Mouse (Mus musculus): ENCODE results near the gene Rtn2. TPM values are rescaled to one million over a fixed set of nuclear protein-coding genes. Genes with fewer than 3 reads are reported as not detected.

Gene Rtn2
- 100 to 1,000 TPM; 110 to 122 TPM for total RNA-seq (2021)
- long read RNA-seq, experiment 1, transcript Rtn2-201 (10 exons, 1,990 nt): major isoform, 153 of 167 reads
- long read RNA-seq, experiment 1, partial matches to known transcripts: 5 of 167 reads
- long read RNA-seq, experiment 1, other reads (novel, unspliced or antisense): 9 of 167 reads
- long read RNA-seq, experiment 2, transcript Rtn2-201 (10 exons, 1,990 nt): major isoform, 136 of 156 reads
- long read RNA-seq, experiment 2, partial matches to known transcripts: 9 of 156 reads
- long read RNA-seq, experiment 2, other reads (novel, unspliced or antisense): 11 of 156 reads

DNA sequence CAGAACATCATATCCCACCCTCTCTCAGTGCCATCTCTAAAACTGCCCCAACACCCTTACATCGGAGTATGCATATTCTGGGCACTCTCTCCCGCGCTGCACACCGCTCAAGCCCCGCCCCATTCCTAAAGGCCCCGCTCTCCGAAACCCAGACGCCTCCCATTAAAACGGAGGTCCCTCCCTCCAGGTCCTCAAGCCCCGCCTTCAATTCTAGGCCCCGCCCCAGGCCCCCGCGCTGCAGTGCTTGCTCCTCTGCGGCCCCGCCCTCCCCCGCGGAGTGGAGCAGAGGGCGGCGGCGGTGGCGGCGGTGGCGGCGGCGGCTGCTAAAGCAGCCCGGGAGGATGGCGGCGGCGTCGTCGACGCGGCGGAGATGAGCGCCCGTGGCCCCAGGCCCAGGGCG, at the start of gene Rtn2:
Rtn2 (plus strand) TSS at position 240 of the 400 bp plus-strand sequence.
- intact Hi-C loops (cut with DNase I): no loop called here
- H3K27ac ChIP-seq: peak within 1 kb of the TSS; percentile 90
- H3K4me3 ChIP-seq: peak within 1 kb of the TSS; percentile 85
- peak; percentile 83 to 85 for DNase-seq (ENCODE audit: extremely low spot score in 1 of 2, low spot score in 2 of 2)
- no peak for TF ChIP-seq CTCF (IDR thresholded peaks at IDR 0.05)

DNA sequence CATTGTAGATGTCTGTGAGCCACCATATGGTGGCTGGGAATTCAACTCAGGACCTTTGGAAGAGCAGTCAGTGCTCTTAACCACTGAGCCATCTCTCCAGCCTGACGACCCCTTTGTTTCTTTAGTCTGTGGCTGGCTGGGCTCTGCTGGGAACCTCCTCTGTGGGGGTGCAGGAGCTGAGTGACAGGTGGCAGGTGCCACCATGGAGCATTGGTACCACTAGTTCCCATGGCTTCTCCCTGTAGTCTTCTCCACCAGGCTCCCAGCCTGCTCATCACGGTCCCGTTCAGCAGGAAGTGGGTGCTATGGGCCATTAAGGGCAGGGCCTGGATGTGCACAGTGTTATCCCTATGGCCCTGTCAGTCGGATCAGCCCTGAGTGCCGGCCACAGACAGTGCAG, 47.8 kb upstream of the Rtn2 start:
- intact Hi-C loops (cut with DNase I): no loop called here
- no peak for TF ChIP-seq CTCF (IDR thresholded peaks at IDR 0.05)
- no peak overlapping the region for H3K4me3 ChIP-seq
- no peak overlapping the region for H3K27ac ChIP-seq
- no peak for DNase-seq (ENCODE audit: extremely low spot score in 1 of 2, low spot score in 2 of 2)

DNA sequence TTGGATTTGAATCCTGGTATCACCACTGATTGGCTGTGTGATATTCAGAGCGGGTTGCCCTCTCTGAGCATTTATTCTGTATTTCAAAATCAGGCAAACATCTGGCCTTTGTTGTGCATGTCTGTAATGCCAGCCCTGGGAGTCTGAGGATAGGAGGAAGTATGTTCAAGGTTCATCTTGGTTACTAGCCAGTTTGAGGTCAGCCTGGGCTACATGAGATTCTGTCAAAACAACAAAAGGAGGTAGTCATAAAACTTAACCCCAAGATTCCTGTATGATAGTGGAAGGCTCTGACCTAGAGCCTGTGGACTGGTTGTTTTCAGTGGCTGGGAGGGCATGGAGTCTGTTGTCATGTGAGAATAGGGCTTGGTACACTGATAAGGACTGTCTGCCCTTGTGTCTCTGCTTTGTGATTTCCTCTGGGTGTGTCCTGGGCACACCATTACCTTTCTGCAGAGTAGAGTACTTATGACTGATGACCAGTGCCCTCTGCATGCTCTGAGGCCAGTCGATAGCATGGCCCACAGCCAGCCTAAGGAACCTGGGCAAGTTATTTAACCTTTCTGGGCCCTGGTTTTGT, 47.2 kb upstream of the Rtn2 start:
- no peak overlapping the region for H3K4me3 ChIP-seq
- no peak for TF ChIP-seq CTCF (IDR thresholded peaks at IDR 0.05)
- intact Hi-C loops (cut with DNase I): no loop called here

DNA sequence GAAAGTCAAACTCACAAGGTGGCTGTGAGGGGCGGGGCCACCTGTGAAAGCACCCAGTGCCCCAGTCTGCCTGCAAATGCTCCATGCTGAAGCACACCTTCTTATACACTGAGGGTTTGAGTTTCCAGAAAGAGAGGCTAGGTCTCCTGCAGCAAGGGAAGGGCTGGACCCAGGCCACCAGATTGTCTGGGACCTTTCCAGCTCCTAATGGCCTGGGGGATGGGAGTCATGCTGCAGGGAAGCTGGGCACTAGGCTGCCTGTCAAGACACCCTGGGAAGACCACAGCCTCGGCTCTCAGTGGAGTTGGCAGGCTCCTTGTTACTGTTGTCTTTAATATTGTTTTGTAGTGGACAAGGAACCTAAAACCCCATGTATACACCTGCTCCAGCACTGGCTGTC, 46.0 kb upstream of the Rtn2 start:
- Histone ChIP-seq H3K4me3 (no peak overlapping the region), H3K27ac (no peak overlapping the region)
- no peak for TF ChIP-seq CTCF (IDR thresholded peaks at IDR 0.05)
- intact Hi-C loops (cut with DNase I): no loop called here
- DNase-seq (ENCODE audit: extremely low spot score in 1 of 2, low spot score in 2 of 2): no peak

More for the DNA sequence above, 47.2 kb upstream of the Rtn2 start:
- no peak overlapping the region for H3K27ac ChIP-seq
- DNase-seq (ENCODE audit: extremely low spot score in 1 of 2, low spot score in 2 of 2): no peak

DNA sequence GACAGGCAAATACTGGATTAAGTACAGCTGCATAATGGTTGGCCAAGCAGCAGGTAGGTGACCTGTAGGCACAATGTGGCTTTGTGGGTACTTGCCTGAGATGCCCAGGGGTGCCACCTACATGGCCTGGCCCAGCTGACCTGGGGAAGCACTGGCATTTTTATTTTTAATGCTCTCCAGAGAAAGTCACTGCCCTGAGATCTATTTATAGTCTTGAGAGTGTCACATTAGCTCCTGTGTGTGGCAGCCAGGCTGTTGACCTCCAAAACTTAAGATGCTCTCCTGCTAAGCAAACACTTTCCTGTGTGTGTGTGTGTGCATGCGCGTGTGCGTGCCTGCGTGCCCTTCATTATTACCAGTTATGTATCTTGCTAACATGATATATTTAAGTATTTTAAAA, 44.1 kb upstream of the Rtn2 start:
- no peak for TF ChIP-seq CTCF (IDR thresholded peaks at IDR 0.05)
- Histone ChIP-seq H3K4me3 (no peak overlapping the region), H3K27ac (no peak overlapping the region)
- DNase-seq (ENCODE audit: extremely low spot score in 1 of 2, low spot score in 2 of 2): no peak
- intact Hi-C loops (cut with DNase I): loop anchor here (2.0 kb wide), 1 partner anchor 38 kb away; no protein-coding TSS in a partner anchor

DNA sequence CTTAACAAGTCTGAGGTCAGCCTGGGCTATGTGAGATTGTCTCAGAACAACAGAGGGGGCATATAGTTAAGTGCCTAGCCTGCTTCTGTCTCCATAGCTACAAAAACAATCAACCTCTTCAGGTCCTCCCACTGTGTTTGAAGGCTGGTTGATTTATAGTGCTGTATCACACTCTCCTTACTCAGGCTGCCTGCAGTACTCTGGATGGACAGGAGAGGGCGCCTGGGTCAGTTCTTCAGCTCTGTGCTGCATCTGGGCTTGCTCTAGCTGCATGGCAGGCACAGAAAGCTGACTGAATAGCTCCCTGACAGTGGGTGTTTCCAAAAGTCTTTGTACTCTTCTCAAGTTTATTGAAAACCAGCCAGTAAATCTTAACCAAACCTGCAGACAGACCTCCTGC, 43.0 kb upstream of the Rtn2 start:
- intact Hi-C loops (cut with DNase I): loop anchor here (1.0 to 2.0 kb wide), 3 partner anchors 37 to 103 kb away; no protein-coding TSS in a partner anchor
- peak; percentile 87 to 94 for DNase-seq (ENCODE audit: extremely low spot score in 1 of 2, low spot score in 2 of 2)
- no peak overlapping the region for H3K4me3 ChIP-seq
- TF ChIP-seq CTCF (IDR thresholded peaks at IDR 0.05): peak; percentile 99
- no peak overlapping the region for H3K27ac ChIP-seq

DNA sequence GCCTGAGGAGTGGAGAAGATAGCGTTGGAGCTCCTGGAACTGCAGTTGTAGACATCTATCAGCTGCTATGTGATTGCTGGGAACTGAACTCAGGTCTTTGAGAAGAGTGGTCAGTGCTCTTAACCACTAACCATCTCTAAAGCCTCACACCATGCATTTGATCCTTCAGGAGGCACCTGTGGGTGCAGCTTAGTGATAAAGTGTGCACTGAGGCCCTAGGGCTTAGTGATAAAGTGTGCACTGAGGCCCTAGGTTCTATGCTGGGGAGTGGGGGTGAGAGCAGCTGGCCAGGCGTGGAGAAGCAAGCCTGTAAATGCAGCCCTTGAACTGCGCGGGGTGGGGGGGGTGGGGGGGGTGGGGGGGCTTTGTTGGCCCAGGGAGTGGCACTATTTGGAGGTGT, 42.4 kb upstream of the Rtn2 start:
- H3K27ac ChIP-seq: no peak overlapping the region

DNA sequence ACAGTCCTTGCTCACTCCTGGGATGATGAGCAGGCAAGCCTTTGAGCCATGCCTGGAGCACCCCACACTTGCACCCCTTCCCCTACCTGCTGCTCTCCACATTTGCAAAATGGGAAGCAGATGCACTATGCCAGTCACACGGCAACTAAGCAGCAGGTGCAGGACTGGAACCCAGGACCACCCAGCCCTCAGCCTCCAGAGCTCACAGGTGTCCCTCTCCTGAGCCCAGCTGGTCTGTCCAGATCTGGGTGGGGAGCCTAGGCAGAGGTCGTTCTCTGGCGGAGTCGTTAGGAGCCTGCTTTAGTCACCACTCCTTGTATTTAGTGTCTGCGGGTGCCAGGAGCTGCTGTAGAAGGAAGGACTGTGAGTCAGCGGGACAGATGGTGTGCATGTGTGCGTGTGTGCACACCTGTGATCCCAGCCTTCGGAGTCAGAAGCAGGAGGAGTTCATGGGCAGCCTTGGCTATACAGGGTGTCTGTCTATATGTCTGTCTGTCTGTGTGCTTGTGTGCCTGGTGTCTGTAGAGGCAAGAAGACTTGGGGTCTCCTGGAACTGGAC, 41.4 kb upstream of the Rtn2 start:
- no peak for TF ChIP-seq CTCF (IDR thresholded peaks at IDR 0.05)
- intact Hi-C loops (cut with DNase I): no loop called here
- no peak overlapping the region for H3K4me3 ChIP-seq
- peak in 1 of 2 experiments; percentile 38 for DNase-seq (ENCODE audit: extremely low spot score in 1 of 2, low spot score in 2 of 2)
- 0 out of 2 replicates have a peak overlapping the region, but pooled peaks have one; percentile 12 for H3K27ac ChIP-seq

More for the DNA sequence above, 42.4 kb upstream of the Rtn2 start:
- TF ChIP-seq CTCF (IDR thresholded peaks at IDR 0.05): no peak
- intact Hi-C loops (cut with DNase I): loop anchor here (1.0 to 2.0 kb wide), 3 partner anchors 37 to 102 kb away; no protein-coding TSS in a partner anchor
- no peak overlapping the region for H3K4me3 ChIP-seq
- no peak for DNase-seq (ENCODE audit: extremely low spot score in 1 of 2, low spot score in 2 of 2)

DNA sequence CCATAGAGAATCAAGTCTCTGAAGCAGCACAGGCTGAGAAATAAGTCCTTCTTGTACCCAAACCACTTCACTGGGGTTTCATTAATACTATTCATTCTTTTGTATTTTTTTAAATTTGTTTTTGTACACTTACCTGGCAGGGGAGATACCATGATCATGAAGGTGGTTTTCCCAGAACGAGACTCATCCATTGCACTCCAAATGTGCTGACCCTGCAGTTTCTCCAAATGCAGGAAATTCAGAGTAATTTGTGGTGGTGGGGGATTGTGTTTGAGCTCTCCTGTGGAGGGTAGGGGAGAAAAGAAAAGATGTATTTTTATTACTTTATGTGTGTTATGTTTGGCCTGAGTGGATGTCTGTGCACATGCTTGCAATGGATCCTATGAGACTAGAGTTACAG, 40.4 kb upstream of the Rtn2 start:
- H3K4me3 ChIP-seq: no peak overlapping the region
- DNase-seq (ENCODE audit: extremely low spot score in 1 of 2, low spot score in 2 of 2): no peak
- no peak for TF ChIP-seq CTCF (IDR thresholded peaks at IDR 0.05)
- H3K27ac ChIP-seq: no peak overlapping the region
- intact Hi-C loops (cut with DNase I): no loop called here

DNA sequence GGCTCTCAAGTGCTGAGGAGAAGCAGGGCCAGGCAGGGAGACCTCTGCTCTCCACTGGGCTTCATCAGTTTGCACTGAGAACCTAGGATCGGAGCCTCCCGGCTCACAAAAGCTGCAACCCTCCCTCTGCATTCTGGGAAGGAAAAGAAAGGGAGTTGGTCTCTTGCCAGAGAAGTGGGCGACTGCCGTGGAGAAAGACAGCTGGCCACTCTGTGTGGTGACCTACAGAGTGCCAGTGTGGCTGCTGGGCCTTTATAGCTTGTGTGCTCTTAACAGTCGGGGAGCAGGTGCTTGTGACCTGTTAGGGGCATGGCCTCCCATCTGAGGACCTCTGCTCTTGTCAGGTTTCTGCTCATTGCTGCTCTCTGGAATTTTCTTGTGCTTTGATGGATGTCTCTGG, 38.6 kb upstream of the Rtn2 start:
- DNase-seq (ENCODE audit: extremely low spot score in 1 of 2, low spot score in 2 of 2): peak in 1 of 2 experiments; percentile 42
- no peak for TF ChIP-seq CTCF (IDR thresholded peaks at IDR 0.05)
- Histone ChIP-seq H3K4me3 (no peak overlapping the region), H3K27ac (peak overlapping the region; percentile 34; the same call in 1 of the 2 replicates)
- intact Hi-C loops (cut with DNase I): no loop called here

DNA sequence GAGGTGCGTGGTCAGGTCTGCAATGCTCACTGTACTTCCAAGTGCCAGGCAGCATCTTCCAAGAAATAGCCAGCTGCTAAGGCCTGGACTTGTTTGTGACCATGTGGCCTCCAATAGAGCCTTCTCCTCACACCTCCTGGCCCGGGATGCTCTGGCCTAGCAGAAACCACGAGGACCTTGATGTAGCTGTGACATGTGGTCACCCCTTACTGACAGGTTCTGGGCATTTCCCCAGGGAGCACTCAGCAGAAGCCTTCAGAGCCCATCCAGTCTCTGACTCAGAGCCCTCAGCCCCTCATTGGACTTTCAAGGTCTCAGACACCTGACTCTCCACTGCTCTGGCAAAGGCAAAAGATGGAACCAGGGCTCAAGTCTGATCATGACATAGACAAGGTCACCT, 37.3 kb upstream of the Rtn2 start:
- intact Hi-C loops (cut with DNase I): no loop called here
- DNase-seq (ENCODE audit: extremely low spot score in 1 of 2, low spot score in 2 of 2): no peak
- H3K27ac ChIP-seq: peak overlapping the region; percentile 11; the same call in 1 of the 2 replicates

DNA sequence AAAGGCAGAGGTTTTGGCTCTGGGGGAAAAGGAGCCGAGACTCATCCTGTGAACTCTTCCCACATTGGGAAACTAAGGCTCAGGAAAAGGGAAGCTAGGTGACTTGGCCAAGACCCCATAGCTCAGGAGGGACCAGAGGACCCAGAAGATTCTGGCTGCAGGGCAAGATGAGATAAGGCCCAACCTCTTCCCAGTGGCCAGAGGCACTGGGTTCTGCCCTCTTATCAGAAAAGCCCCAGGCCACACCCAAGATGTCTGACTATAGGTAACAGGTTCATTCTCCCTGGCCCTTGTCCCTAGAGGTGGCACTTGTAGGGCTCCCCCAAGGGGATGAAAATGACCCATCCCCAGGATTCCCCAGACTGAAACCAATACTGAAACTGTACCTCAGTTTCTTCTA, 35.6 kb upstream of the Rtn2 start:
- intact Hi-C loops (cut with DNase I): no loop called here

More for the DNA sequence above, 37.3 kb upstream of the Rtn2 start:
- TF ChIP-seq CTCF (IDR thresholded peaks at IDR 0.05): no peak
- no peak overlapping the region for H3K4me3 ChIP-seq

More for the DNA sequence above, 35.6 kb upstream of the Rtn2 start:
- Histone ChIP-seq H3K4me3 (no peak overlapping the region), H3K27ac (no peak overlapping the region)
- DNase-seq (ENCODE audit: extremely low spot score in 1 of 2, low spot score in 2 of 2): no peak
- no peak for TF ChIP-seq CTCF (IDR thresholded peaks at IDR 0.05)
